Mouse (Mus musculus) adrenal gland, postnatal 14 days (tissue): Measurements from ENCODE around the gene Atp1a3. TPM values are rescaled to one million over a fixed set of nuclear protein-coding genes. Genes with fewer than 3 reads are reported as not detected.
"Not testable (repeated sequence)": the region's sequence is repeated elsewhere in the genome, so short reads cannot be mapped to it uniquely, and the experiment has no call there.

Experiments
- DNase-seq: peaks from one replicate; pipeline ENCODE4 v3.0.0; 2021; ENCODE audit warnings: mixed read lengths
- long read RNA-seq, 2 experiments: library from polyadenylated mRNA; stranded (forward); transcript quantifications; one replicate each; pipeline ENCODE4 v2.0.0; 2021
- total RNA-seq: library from RNA; stranded (reverse); gene quantifications from 2 replicates; pipeline ENCODE4 v1.2.3, GENCODE M21; 2021

The Atp1a3 gene
- 35.6 and 39.8 TPM in 2 replicates for total RNA-seq
- long read RNA-seq, experiment 1, transcript Atp1a3-201 (23 exons, 3,621 nt), result major isoform, 15 of 49 reads
- long read RNA-seq, experiment 1, partial matches to known transcripts, result 32 of 49 reads
- long read RNA-seq, experiment 1, other reads (novel, unspliced or antisense), result 2 of 49 reads
- long read RNA-seq, experiment 2, transcript Atp1a3-201 (23 exons, 3,621 nt), result major isoform, 11 of 43 reads
- long read RNA-seq, experiment 2, partial matches to known transcripts, result 30 of 43 reads
- long read RNA-seq, experiment 2, other reads (novel, unspliced or antisense), result 2 of 43 reads

DNA sequence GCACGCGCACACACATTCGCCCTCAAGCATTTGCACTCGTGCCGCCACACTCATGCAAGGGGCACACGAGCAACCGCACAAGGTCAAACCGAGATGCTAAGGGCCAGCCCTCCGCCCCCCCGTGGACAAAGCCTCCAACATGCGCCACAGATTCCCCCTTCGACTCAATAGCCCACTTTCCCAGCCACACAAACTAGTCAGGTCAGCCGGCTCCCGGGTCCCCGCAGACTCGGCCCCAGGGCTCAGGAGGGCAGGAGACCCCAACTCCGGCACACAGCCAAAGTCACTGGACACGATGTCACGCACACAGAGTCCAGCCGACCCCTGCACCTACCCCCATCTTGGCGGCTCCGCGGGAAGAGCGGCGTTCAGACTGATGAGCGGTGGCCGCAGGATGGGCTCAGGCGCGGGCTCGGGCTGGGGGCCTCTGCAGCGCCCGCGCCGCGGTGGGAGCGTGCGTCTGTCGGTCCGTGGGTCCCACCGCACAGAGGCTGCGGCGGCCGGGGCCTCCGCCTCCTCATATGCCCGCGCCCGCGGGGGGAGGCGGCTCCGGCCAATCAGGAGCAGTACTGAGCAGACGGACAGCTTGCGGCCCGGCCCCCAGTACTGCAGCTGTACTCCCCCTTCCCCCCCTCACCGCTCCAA is at the start of gene Atp1a3:
Atp1a3 (minus strand) TSS at position 538 of the 645 bp plus-strand sequence.
- DNase-seq, result peak; percentile 83

DNA sequence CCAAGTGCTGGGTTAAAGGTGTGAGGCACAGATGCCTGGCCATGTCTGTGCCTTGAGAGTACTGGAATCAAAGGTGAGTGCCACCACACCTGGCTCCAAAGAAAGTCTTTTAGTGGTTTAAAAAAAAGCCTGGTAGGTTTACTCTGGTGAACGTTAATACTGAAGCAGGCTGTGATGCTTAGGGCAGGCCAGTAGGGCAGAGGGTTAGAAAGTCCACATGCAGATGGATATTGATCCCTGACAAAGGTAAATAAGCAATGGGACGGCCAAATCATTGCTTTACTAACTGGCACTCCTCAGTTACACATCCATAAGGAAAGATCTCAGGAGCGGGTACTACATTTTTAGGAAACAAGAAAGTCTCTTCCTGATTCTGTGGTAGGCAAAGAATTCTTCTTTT is 46.8 kb upstream of the Atp1a3 start:
- DNase-seq, result no peak

DNA sequence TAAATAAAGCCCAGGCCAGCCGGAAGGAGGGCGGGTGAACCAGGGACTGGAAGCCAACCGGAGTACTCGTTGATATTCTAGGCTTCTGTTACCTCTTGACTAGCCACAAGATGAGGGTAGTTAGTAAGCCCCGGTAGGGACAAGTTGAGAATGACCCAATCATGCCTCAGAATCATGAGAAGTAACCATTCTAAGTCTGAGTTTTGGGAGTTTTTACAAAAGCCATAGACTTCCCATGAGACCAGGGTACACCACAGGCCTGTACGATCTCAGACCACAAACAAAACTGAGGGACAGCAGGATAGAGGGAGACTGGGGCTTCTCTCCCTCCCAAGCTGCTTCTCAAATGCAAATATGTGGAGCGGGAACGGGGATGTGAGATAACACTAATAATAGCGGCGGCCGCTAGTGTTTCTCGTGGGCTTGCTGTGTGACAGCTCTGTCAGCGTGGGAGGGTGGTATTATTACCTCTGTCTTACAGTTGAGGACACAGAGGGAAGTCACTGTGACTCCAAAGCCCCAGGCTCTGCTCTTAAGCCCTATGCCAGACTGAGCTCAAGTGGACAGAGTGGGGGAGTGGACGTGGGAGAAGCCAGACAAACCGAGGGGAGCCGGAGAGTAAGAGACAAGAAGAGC is 43.7 kb upstream of the Atp1a3 start:
- no peak for DNase-seq

DNA sequence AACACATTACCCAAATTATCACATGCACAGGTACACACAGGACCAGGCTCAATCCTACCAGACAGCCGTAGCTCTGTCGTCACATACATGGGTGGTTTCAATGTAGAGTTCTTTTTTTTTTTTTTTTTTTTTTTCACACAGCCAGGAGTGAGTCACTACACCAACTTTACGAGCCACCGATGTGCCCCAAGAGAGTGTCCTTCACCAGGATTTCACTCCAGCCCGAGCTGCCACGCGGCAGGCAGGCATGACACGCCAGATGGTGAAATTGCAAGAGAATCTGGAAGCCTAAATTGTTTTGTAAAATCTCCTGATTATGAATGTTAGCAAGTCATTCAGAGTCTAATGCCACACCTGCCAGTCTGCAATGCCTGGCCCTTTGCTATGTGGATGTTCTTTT is 41.6 kb upstream of the Atp1a3 start:
- peak; percentile 77 for DNase-seq

DNA sequence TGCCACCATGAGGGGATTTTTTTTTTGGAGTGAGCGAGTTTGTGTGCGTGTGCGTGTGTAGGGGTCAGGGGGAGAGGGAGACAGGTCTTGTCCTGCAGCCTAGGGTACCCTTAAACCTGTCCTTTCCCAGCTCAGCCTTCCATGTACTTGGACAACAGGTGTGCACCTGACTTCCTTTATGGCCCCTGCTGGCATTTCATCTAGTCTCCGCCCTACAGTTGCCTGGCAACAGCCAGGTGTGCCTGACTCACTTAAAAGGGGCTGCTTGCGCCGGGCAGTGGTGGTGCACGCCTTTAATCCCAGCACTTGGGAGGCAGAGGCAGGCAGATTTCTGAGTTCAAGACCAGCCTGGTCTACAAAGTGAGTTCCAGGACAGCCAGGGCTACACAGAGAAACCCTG is 38.8 kb upstream of the Atp1a3 start:
- not testable (repeated sequence) for DNase-seq

DNA sequence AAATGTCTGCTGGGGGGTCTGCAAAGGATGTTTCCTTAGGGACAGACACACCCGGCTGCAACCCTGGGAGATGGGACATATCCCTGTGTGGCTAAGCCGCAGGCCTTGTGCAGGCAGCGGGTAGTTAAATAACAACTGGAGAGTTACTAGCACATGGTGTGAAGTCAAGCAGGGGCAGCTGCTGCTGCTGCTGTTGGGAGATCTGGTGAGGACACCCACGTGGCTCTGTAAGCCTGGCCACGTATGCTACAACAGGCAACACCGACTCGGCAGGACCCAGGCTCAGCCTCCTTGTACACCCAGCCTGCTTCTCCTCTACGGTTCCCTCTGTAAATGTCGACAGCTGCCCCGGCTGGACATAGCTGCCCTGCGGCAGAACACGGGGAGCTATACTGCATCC is 36.2 kb upstream of the Atp1a3 start:
- DNase-seq, result no peak

DNA sequence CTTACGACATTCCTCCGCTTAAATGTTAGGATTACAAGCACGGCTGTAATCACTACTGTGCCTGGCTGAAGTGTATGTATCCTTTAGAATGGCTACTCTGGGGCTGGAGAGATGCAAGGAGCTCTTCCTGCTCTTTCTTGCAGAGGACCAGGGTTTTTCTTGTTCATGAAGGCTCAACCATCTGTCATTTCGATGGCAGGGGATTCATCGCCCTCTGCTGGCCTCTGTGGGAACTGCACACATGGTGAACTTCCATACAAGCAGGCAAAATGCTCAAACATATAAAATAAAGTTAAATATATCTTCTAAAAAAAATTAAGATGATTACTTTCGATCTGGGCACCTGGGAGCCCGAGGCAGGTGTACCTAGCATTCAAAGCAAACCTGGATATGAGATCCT is 30.2 kb upstream of the Atp1a3 start:
- DNase-seq, result peak; percentile 79

DNA sequence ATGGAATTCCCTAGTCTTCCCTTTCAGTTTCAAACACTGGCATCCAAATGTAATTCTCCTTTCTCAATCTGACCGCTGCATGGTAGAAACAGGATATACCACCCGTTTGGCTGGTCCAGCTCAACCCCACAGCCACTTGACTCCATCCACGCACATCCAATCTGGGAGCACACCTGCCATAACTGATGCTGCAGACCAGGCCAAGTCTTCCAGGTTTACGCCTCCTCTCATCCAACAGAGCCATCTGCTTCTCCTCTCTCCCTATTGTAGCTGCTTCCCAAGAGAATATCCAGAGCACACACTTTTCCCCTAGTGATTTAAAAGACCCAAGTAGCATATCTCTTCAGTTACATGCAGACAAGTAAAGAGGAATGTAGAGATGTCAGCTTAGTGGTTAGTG is 29.0 kb upstream of the Atp1a3 start:
- DNase-seq, result no peak

DNA sequence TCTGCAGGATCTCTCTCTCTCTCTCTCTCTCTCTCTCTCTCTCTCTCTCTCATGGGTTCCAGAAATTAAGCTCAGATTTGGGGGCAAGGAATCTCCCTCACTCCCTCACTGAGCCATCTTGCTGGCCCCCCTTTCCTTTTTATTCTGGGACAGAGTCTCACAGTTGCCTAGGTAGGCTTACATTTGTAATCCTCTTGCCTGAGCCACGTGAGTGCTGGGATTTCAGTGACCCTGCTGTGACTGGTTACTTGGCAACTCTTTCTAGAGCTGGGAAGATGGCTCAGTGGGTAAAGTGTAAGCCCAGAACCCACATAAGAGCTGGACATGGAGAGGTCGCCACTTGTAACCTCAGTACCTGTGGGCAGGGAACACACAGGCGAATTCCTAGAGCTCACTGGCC is 25.8 kb upstream of the Atp1a3 start:
- no peak for DNase-seq

DNA sequence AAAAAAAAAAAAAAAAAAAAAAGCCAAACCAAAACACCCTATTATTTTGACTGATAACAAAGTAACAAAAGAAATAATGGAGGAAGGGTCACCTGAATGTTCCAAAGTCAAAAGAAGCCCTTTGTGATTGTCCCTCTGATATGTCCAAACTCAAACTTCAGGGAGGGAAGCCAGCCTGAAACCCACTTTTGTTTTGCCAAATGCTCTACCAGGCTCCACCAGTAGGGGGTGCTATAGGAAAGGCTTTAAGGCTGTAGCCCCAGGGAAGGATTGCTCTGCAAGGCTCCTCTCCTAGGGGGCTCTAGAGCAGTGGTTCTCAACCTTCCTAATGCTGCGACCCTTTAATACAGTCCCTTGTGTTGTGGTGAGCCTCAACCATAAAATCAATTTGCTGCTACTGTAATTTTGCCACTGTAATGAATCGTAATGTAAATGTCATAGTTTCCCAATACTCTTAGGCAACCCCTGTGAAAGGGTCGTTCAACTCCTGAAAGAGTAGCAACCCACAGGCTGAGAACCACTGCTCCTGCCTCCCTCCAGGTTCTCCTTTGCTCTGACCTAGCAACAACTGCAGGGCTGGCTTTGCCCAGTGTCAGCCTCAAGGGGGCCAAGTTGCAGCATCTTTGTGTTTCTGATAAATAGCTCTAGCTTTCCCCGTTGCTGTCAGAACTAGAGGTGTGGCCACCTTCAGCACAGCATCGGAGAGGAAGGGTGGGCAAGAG is 24.4 kb upstream of the Atp1a3 start:
- DNase-seq, result peak; percentile 87

DNA sequence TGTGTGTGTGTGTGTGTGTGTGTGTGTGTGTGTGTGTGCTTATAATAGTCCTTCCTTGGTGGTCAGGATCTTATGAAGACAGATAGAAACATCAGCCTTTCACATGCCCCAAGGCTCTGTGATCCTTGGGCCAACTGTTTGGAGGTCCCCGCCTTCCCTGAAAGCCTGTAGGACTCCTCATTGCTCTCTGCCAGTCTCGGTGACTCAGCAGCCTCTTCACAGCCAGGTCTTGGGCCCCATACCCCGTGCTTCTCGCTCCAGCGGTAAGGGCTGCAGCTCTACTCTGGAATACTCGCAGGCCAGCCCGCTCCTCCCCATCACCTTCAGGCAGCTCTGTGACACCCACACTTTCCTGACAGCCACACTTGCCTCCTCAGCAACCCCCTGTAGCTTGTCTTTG is 20.7 kb upstream of the Atp1a3 start:
- DNase-seq, result peak; percentile 63

DNA sequence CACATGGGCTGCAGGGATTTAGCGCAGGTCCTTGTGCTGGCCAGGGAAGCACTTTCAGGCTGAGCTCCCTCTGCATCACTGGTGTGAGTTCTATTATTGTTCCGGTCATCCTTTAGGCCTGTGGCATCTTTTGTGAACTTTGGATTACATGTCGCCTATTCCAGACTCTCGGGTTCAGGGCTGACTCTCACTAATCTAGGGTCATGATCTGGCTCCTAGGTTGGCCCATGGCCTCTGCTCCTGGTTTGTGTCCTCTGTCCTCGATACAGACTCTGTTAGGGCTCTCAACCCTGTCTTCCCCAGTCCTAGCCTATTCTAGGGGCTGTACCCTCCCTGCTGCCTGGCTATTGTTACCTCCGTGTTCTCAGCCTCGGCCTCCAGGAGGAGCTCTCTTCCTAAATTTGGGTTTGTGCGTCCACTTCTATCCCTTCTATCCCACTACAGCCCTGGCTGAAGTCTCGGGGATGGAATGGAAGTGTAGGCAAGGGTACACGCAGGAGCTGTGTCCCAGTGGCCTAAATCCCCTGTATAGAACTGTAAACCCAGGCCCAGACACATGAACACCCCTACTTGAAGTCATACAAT is 20.2 kb upstream of the Atp1a3 start:
- peak; percentile 56 for DNase-seq

DNA sequence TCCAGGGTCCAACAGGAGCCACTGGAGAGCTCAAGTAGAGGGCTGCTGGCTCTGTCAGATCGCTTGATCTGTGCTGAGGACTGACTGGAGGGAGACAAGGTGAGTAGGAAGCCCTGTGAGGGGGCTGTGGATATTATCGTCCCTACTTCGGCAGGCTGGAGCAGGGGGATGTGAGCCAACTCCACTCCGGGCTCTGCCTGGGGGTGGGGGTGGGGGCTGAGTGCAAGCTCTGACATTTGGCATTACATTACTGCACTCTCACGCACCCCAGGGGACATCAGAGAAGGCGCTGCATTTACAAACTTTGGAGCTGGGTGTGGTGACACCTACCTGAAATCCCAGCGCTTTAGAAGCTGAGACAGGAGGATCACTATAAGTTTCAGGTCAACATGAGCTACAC is 5.8 kb upstream of the Atp1a3 start:
- no peak for DNase-seq

DNA sequence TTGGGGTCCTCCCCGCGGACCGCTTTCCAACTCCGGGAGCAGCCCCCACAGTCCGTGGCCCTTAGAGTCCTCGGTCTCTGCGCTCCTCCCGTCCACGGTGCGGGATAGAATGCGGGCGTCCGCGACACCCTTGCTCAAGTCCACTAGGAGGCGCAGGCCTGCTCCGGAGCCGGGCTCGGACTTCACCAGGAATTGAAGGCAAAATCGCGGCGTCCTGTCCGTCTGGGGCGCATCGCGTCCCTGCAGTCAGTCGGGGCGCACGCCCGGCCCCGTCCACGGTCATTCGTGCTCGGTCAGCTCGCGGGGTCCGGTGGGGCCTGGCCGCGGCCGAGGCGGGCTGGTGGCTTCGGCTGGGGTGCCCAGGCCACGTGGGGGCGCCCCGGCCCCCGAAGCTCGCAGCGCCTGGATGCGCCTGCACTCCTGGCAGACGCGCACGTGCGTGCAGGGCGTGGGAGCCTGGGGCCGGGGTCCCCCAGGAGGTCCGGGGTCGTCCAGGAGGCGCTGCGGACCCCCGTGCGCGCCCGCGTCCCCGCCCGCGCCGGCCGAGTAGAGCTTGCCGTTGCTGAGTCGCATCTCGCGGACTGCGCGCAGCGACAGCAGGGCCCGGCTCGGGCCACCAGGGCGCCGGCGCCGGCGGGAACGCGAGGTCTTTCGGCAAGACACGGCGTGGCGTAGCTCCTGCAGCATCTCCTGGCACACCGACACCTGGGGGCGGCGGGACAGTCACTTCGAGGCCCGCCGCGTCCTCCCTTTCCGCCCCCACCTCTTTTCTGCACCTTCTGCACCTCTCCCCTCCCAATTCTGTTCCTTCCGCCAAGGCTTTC is 4.5 kb upstream of the Atp1a3 start:
- peak; percentile 77 for DNase-seq

DNA sequence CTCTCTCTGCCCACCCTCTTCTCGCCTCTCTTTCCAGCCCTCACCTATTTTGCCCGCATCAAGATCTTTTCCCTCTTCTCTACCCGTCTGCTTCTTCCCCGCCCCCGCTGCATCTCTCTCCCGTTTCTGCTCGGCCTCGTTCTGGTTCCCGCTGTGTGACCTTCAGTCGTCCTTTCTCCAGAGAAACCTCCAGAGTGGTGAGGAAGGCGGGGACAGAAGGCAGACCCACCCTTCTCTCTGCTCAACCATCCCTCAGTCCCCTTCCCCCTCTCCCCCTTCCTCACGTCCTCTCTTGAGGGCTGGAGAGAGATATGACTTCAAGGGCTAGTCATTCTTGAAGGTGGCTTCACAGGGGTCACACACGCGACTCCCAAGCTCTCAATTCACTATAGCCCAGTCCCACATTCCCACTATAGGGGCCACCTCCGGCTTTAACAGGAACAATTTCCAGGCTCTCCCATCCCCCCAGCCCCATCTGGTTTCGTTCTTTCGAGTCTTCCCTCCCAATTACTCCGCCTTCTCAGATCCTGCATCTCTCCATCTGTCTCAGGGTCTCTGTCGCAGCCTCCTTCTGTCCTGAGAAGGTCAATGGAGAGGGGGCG is 3.4 kb upstream of the Atp1a3 start:
- no peak for DNase-seq

DNA sequence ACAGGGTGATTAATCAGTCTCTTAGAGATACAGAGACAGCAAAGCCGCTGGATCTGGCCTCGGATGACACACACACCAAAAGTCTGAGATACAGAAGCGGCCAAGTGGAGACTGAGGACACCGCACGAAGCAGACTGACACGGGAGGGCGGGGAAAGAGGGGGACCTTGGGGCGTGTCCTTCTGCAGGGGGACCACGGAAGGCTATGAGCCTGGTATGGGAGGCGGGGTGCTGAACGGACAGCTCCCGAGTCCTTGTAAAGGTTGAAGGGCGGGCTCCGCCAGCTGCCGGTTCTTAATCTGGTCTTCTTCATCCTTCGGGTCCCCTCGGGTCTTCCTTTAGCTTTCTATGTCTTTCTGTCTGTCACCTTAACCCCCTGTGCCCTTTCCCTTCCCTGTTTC is 2.9 kb upstream of the Atp1a3 start:
- DNase-seq, result peak; percentile 92

DNA sequence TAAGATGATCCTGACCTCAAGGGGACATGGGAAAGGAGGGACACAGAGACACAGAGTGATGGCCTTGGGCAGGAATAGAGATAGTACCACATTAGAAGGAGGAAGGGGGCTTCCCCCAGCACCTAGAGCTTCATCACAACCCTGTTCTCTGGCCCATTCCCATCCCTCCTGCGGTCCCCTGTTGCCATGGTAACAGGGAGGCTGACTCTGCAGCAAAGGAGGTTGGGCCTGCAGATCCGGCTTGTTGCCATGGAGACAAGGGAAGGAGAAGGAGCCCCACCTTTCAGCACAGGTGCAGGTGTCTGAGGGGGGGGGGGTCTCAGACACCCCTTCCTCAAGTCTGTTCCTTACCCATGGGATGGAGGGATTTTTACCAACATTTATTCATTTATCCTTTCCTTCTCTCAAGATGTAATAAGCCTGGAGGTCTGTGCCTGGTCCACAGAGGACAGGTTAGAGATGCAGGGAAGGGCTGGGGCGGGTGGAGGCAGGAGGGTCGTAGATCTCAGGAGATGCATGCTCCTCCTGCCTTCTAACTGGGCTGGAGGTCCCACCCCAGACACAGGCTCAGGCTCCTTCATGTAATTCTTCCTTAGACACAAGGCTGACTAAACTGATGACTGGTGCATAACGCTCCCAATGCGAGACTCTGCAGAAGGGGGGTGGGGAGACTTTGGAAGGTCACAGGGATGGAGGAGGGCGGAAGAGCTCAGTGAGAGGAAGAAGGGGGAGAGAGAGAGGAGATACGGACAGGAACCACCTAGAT is 2.0 kb upstream of the Atp1a3 start:
- peak; percentile 37 for DNase-seq

DNA sequence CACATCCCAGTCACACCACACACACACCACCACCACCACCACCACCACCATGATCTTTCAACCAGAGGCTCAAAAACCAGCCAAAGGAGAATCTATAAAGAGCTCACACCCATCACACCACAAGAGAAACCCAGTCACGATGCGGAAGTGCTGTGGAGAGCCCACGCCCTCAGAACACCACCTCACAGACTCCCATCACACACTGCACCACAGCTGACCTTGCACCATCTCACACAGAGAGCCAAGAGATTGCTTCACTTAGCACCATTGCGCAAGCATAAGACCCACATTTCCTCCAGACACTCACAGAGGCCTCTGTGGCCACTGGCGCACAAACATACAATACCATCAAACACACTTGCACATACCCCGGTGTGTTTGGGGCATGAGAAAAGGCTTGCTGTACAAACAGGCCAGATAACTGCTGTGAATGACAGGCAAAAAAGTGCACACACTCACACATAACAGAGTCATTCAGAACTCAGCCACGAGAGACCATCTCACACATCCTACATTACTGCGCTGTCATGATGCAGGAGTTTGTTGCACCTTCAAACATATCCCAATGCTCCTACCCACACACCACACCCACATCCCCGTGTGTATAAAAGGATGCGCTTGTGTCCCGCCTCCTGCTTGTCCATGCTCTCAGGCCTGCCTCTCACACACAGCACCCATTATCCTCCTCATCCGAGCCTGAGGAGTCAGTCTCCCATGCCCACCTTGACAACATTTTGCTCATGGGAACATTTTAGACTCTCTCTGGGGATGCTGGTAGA is 1.0 kb upstream of the Atp1a3 start:
- peak; percentile 75 for DNase-seq

DNA sequence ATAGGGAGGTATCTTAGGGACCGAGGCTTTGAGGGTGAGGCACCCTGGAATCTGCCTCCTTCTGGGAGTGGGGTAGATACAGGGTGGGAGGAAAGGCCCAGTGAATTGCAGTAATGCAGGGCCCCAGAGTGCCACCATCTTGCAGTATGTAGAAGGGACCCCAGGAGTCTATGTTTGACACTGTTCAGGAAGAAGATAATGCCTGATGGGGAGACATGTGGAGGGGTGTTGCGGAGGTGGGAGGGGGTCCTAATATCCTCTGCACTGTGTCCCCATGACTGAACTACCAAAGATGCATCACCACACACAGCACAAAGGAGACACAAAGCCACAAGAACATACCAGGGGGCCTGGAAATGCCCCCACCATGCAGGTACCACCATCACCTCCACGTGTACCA is 413 bp upstream of the Atp1a3 start:
- DNase-seq, result no peak

DNA sequence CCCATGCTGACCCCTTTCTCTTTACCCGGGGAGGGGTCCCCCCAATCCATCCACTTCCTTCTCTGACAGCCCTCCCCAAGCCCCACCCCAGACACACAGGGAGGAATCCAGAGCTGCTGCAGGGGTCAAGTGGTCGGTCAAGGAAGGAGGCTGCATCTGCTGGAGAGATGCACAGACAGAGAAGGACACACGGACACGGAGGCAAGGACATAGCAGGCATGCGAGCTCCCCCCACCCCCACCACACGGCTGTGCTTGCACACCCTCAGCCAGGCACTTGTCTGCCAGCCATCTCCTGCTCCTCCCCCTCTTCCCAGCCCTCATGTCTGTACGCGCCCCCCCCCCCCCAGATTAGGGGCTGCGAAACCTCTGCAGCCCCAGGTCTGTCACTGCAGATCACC is 952 bp downstream of the Atp1a3 start:
- DNase-seq, result no peak
